Mouse (Mus musculus): ENCODE measurements around the gene Arhgap27. TPM values are rescaled to one million over a fixed set of nuclear protein-coding genes. Genes with fewer than 3 reads are reported as not detected.
A peak's percentile ranks its signal among the peaks of the same experiment; 100 is the strongest.

Gene Arhgap27
- total and polyA plus RNA-seq, 3 experiments, result 11.8 to 30.9 (median 26.1) TPM

- peaks cover 0 to 57% of the 10 kb centered on the region in 2 experiments; a peak in 2 of 4 replicates for H3K4me1 ChIP-seq (ENCODE audit: control insufficient read depth in 1 of 2, insufficient read depth in 2 of 2)
- in situ Hi-C loops (cut with MboI; ENCODE audit: low pct_ligation_motif_present, low pct_unique_long_range_greater_than_20kb, low sequenced_read_pairs) (no loop called here), dilution Hi-C loops (cut with MboI; ENCODE audit: extremely low pct_ligation_motif_present, extremely low pct_unique_long_range_greater_than_20kb, low sequenced_read_pairs) (no loop called here)
- no peak overlapping the region for H3K4me3 ChIP-seq (replicated peaks in 1 of 3; ENCODE audit: low read depth in 2 of 3, low read length in 2 of 3, poor library complexity in 1 of 3)
- no peak overlapping the region for H3K9ac ChIP-seq (ENCODE audit: insufficient read depth, low read depth)
- peaks cover 48 to 85% of the 10 kb centered on the region in 2 experiments for H3K36me3 ChIP-seq (replicated peaks in 1 of 2; ENCODE audit: control insufficient read depth in 1 of 2, insufficient read depth in 1 of 2, low read length in 1 of 2)
- no peaks in the 10 kb centered on the region for H3K27me3 ChIP-seq (replicated peaks)
- H3K4me2 ChIP-seq (ENCODE audit: insufficient read depth, low read depth, poor library complexity, severe bottlenecking), result no peak overlapping the region
- TF ChIP-seq USF1 (IDR thresholded peaks at IDR 0.05; ENCODE audit: low read depth, low read length), result no peak
- TF ChIP-seq MYC (IDR thresholded peaks at IDR 0.05; ENCODE audit: low read depth, low read length), result no peak
- no peak for TF ChIP-seq JUND (conservative IDR thresholded peaks at IDR 0.05; ENCODE audit: low read depth, low read length)
- no peak for TF ChIP-seq ETS1 (conservative IDR thresholded peaks at IDR 0.05; ENCODE audit: low read depth, low read length)
- no peak for TF ChIP-seq HCFC1 (IDR thresholded peaks at IDR 0.05; ENCODE audit: low read depth, low read length)
- no peak for TF ChIP-seq ZKSCAN1 (IDR thresholded peaks at IDR 0.05; ENCODE audit: borderline replicate concordance, low read depth, low read length)
- no peak for TF ChIP-seq ZMIZ1 (IDR thresholded peaks at IDR 0.05; ENCODE audit: low read depth, low read length)
- no peak for TF ChIP-seq NRF1 (IDR thresholded peaks at IDR 0.05; ENCODE audit: low read depth, low read length)
- no peak for TF ChIP-seq CTCF (conservative IDR thresholded peaks at IDR 0.05 in 1 of 2, IDR thresholded peaks at IDR 0.05 in 1 of 2; ENCODE audit: low read depth in 2 of 2, low read length in 2 of 2)
- TF ChIP-seq IRF4 (IDR thresholded peaks at IDR 0.05; ENCODE audit: low read depth, low read length), result no peak
- no peak for TF ChIP-seq UBTF (IDR thresholded peaks at IDR 0.05; ENCODE audit: low read depth, low read length)
- no peak for TF ChIP-seq SIN3A (IDR thresholded peaks at IDR 0.05; ENCODE audit: low read length)
- DNase-seq (ENCODE audit: extremely low read depth), result no peak
- no peak overlapping the region for H3K27ac ChIP-seq (ENCODE audit: insufficient read depth, low read depth)
- H3K79me2 ChIP-seq (replicated peaks; ENCODE audit: control insufficient read depth, extremely low read depth, insufficient read depth, poor library complexity, severe bottlenecking), result peaks cover 14% of the 10 kb centered on the region; the same call in 1 of the 2 replicates
- no peaks in the 10 kb centered on the region for H3K9me3 ChIP-seq (replicated peaks; ENCODE audit: low read length)
These were observed 41.1 kb upstream of the Arhgap27 start for GRCm38 (mm10) chr11:103404618-103405017.

DNA sequence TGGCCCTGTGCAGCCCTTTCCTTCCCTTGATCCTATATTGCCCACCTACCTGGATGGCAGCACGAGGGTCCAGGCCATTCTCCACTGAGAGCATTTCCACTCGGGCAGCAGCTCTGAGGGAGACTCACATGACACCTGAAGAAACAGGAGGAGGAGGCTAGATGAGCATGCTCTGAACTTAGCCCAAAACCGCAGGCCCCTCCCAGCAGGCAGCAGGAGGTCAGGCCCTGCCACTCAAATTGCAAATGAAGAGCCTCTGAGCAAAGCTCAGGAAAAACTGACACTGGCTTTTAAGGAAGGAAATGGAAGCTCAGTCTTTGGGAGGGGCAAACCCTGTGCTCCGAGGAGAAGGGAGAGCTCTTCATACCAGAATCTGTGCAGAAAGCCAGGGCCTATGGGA lies 40.3 kb upstream of the Arhgap27 start:
- Histone ChIP-seq H3K4me3 (replicated peaks in 1 of 3; ENCODE audit: low read depth in 2 of 3, low read length in 2 of 3, poor library complexity in 1 of 3) (no peak overlapping the region), H3K36me3 (replicated peaks in 1 of 2; ENCODE audit: control insufficient read depth in 1 of 2, insufficient read depth in 1 of 2, low read length in 1 of 2) (peaks cover 47 to 83% of the 10 kb centered on the region in 2 experiments), H3K4me1 (ENCODE audit: control insufficient read depth in 1 of 2, insufficient read depth in 2 of 2) (peaks cover 0 to 55% of the 10 kb centered on the region in 2 experiments; a peak in 2 of 4 replicates), H3K9me3 (replicated peaks; ENCODE audit: low read length) (no peaks in the 10 kb centered on the region), H3K79me2 (replicated peaks; ENCODE audit: control insufficient read depth, extremely low read depth, insufficient read depth, poor library complexity, severe bottlenecking) (peaks cover 10% of the 10 kb centered on the region), H3K27ac (ENCODE audit: insufficient read depth, low read depth) (no peak overlapping the region), H3K27me3 (replicated peaks) (no peaks in the 10 kb centered on the region), H3K9ac (ENCODE audit: insufficient read depth, low read depth) (no peak overlapping the region), H3K4me2 (ENCODE audit: insufficient read depth, low read depth, poor library complexity, severe bottlenecking) (no peak overlapping the region)
- no peak for DNase-seq (ENCODE audit: extremely low read depth)
- dilution Hi-C loops (cut with MboI; ENCODE audit: extremely low pct_ligation_motif_present, extremely low pct_unique_long_range_greater_than_20kb, low sequenced_read_pairs) (no loop called here), in situ Hi-C loops (cut with MboI; ENCODE audit: low pct_ligation_motif_present, low pct_unique_long_range_greater_than_20kb, low sequenced_read_pairs) (no loop called here)
- TF ChIP-seq ZKSCAN1 (IDR thresholded peaks at IDR 0.05; ENCODE audit: borderline replicate concordance, low read depth, low read length) (no peak), USF1 (IDR thresholded peaks at IDR 0.05; ENCODE audit: low read depth, low read length) (no peak), UBTF (IDR thresholded peaks at IDR 0.05; ENCODE audit: low read depth, low read length) (no peak), NRF1 (IDR thresholded peaks at IDR 0.05; ENCODE audit: low read depth, low read length) (0 out of 2 replicates have a peak, but pooled peaks have one; percentile 30)

GRCm38 (mm10) chr11:103402738-103403137 lies 39.2 kb upstream of the Arhgap27 start:
- in situ Hi-C loops (cut with MboI; ENCODE audit: low pct_ligation_motif_present, low pct_unique_long_range_greater_than_20kb, low sequenced_read_pairs) (no loop called here), dilution Hi-C loops (cut with MboI; ENCODE audit: extremely low pct_ligation_motif_present, extremely low pct_unique_long_range_greater_than_20kb, low sequenced_read_pairs) (no loop called here)
- peaks cover 10% of the 10 kb centered on the region for H3K79me2 ChIP-seq (replicated peaks; ENCODE audit: control insufficient read depth, extremely low read depth, insufficient read depth, poor library complexity, severe bottlenecking)
- H3K4me1 ChIP-seq (ENCODE audit: control insufficient read depth in 1 of 2, insufficient read depth in 2 of 2), result peaks cover 0 to 58% of the 10 kb centered on the region in 2 experiments; a peak in 2 of 4 replicates
- no peak overlapping the region for H3K4me3 ChIP-seq (replicated peaks in 1 of 3; ENCODE audit: low read depth in 2 of 3, low read length in 2 of 3, poor library complexity in 1 of 3)
- H3K9ac ChIP-seq (ENCODE audit: insufficient read depth, low read depth), result no peak overlapping the region
- no peaks in the 10 kb centered on the region for H3K27me3 ChIP-seq (replicated peaks)
- no peaks in the 10 kb centered on the region for H3K9me3 ChIP-seq (replicated peaks; ENCODE audit: low read length)
- no peak overlapping the region for H3K4me2 ChIP-seq (ENCODE audit: insufficient read depth, low read depth, poor library complexity, severe bottlenecking)
- no peak overlapping the region for H3K27ac ChIP-seq (ENCODE audit: insufficient read depth, low read depth)
- no peak for DNase-seq (ENCODE audit: extremely low read depth)
- TF ChIP-seq NRF1 (IDR thresholded peaks at IDR 0.05; ENCODE audit: low read depth, low read length) (no peak), E2F4 (IDR thresholded peaks at IDR 0.05; ENCODE audit: insufficient replicate concordance, low read depth, low read length) (no peak)
- peaks cover 46 to 80% of the 10 kb centered on the region in 2 experiments for H3K36me3 ChIP-seq (replicated peaks in 1 of 2; ENCODE audit: control insufficient read depth in 1 of 2, insufficient read depth in 1 of 2, low read length in 1 of 2)
